Mouse (Mus musculus) Patski (cell line): ENCODE results near the gene Ugt1a6b. TPM values are rescaled to one million over a fixed set of nuclear protein-coding genes. Genes with fewer than 3 reads are reported as not detected.
"Not testable (repeated sequence)": the region's sequence is repeated elsewhere in the genome, so short reads cannot be mapped to it uniquely, and the experiment has no call there.

Experiments used
- ATAC-seq: fragments of 100-300 bp; one replicate; pipeline ENCODE4 v1.8.0; 2021
- CTCF ChIA-PET: fragments of 350-600 bp; sonication (Branson Sonifier 250); formaldehyde crosslinking; loops from one replicate; lab custom pipeline; 2022; ENCODE audit warnings: inconsistent platforms; lab: Charles Lee
- POLR2A ChIA-PET: fragments of 350-600 bp; sonication (Branson Sonifier 250); formaldehyde crosslinking; loops from one replicate; lab custom pipeline; 2022; ENCODE audit warnings: antibody characterized with exemption, inconsistent platforms; lab: Charles Lee
- DNase-seq: peaks from one replicate; pipeline ENCODE4 v3.0.0-alpha.2; 2011; ENCODE audit warnings: low read depth, low spot score
- H3K27me3 ChIP-seq: fragments of 371-371 bp; one replicate; pipeline ENCODE4 v1.5.1; 2021
- CTCF ChIP-seq: fragments of 100-300 bp; IDR thresholded peaks from one replicate; pipeline ENCODE4 v1.5.1; 2021
- in situ Hi-C: fragments of 300-500 bp; cut with MboI; formaldehyde crosslinking; loops from 3 replicates; pipeline ENCODE4 v1.11.1; 2018; ENCODE audit warnings: low pct_unique_long_range_greater_than_20kb, mixed read lengths
- polyA plus RNA-seq: library from polyadenylated mRNA; unstranded; gene quantifications from one replicate; pipeline ENCODE4 v1.2.3, GENCODE M21; 2021

Gene Ugt1a6b
- polyA plus RNA-seq, 1 experiment from 2014 or later, result 4.2 TPM

GRCm38 (mm10) chr1:88120550-88120949 lies 17.5 kb downstream of the Ugt1a6b start:
- ATAC-seq, H3K27me3 ChIP-seq, POLR2A ChIA-PET, in situ Hi-C loops, DNase-seq, CTCF ChIA-PET: not testable (repeated sequence)
- peak; percentile 50 for TF ChIP-seq CTCF

- DNase-seq, CTCF ChIA-PET, in situ Hi-C loops, ATAC-seq, POLR2A ChIA-PET, H3K27me3 ChIP-seq: not testable (repeated sequence)
- TF ChIP-seq CTCF, result peak; percentile 59
Observed at GRCm38 (mm10) chr1:88121521-88121920, 18.5 kb downstream of the Ugt1a6b start.

- POLR2A ChIA-PET, DNase-seq, in situ Hi-C loops, H3K27me3 ChIP-seq: not testable (repeated sequence)
- peak; percentile 39 for ATAC-seq
- peak; percentile 51 for TF ChIP-seq CTCF
- CTCF ChIA-PET, result interaction anchor here (0.9 kb wide), 1 partner anchor 17 kb away, joined by 4 read pairs; no protein-coding TSS in a partner anchor
Observed at GRCm38 (mm10) chr1:88125827-88126360, 22.8 kb downstream of the Ugt1a6b start.

GRCm38 (mm10) chr1:88129091-88129490 lies 26.0 kb downstream of the Ugt1a6b start:
- POLR2A ChIA-PET, result not testable (repeated sequence)

GRCm38 (mm10) chr1:88130223-88130622 lies 27.2 kb downstream of the Ugt1a6b start:
- H3K27me3 ChIP-seq, POLR2A ChIA-PET, in situ Hi-C loops, ATAC-seq, CTCF ChIA-PET, DNase-seq: not testable (repeated sequence)

More at GRCm38 (mm10) chr1:88129091-88129490, 26.0 kb downstream of the Ugt1a6b start:
- CTCF ChIA-PET, H3K27me3 ChIP-seq, DNase-seq, ATAC-seq, in situ Hi-C loops: not testable (repeated sequence)

GRCm38 (mm10) chr1:88133908-88134456 lies 30.9 kb downstream of the Ugt1a6b start:
- in situ Hi-C loops, result no loop called here
- H3K27me3 ChIP-seq, result no peaks in the 10 kb centered on the region
- ChIA-PET CTCF (interaction anchor here (1.3 kb wide), 1 partner anchor 9 kb away, joined by 5 read pairs; no protein-coding TSS in a partner anchor), POLR2A (no interaction called here)
- TF ChIP-seq CTCF, result no peak
- no peak for DNase-seq
- ATAC-seq, result no peak

- H3K27me3 ChIP-seq, CTCF ChIA-PET, in situ Hi-C loops, DNase-seq, POLR2A ChIA-PET: not testable (repeated sequence)
- ATAC-seq, result peak; percentile 33
Observed at GRCm38 (mm10) chr1:88134457-88135011, 31.5 kb downstream of the Ugt1a6b start, which contains the start of gene Ugt1a6a. Gene Ugt1a6a (plus strand): TSS chr1:88134809.

- in situ Hi-C loops, result not testable (repeated sequence)
- ATAC-seq, result peak; percentile 48
Observed at GRCm38 (mm10) chr1:88135229-88135904, 32.3 kb downstream of the Ugt1a6b start.

GRCm38 (mm10) chr1:88136646-88137045 lies 33.6 kb downstream of the Ugt1a6b start:
- DNase-seq (peak; percentile 30), ATAC-seq (no peak)
- no peaks in the 10 kb centered on the region for H3K27me3 ChIP-seq
- no peak for TF ChIP-seq CTCF
- POLR2A ChIA-PET, result interaction anchor here (0.7 kb wide), 1 partner anchor 212 kb away, joined by 3 read pairs; no protein-coding TSS in a partner anchor
- CTCF ChIA-PET, result no interaction called here
- in situ Hi-C loops, result no loop called here

More at GRCm38 (mm10) chr1:88135229-88135904, 32.3 kb downstream of the Ugt1a6b start:
- POLR2A ChIA-PET, CTCF ChIA-PET, DNase-seq, H3K27me3 ChIP-seq: not testable (repeated sequence)

GRCm38 (mm10) chr1:88137264-88137663 lies 34.2 kb downstream of the Ugt1a6b start:
- CTCF ChIA-PET, result interaction anchor here (1.4 kb wide), 1 partner anchor 18 kb away, joined by 3 read pairs; no protein-coding TSS in a partner anchor
- ATAC-seq, result no peak
- in situ Hi-C loops, result no loop called here
- TF ChIP-seq CTCF, result no peak
- POLR2A ChIA-PET, result no interaction called here
- H3K27me3 ChIP-seq, result no peaks in the 10 kb centered on the region
- DNase-seq, result no peak

- in situ Hi-C loops, result no loop called here
- no peak for ATAC-seq
- CTCF ChIA-PET, result interaction anchor here (1.4 kb wide), 1 partner anchor 19 kb away, joined by 3 read pairs; no protein-coding TSS in a partner anchor
- no peak for TF ChIP-seq CTCF
- no peak for DNase-seq
- H3K27me3 ChIP-seq, result no peaks in the 10 kb centered on the region
- POLR2A ChIA-PET, result no interaction called here
Observed at GRCm38 (mm10) chr1:88138145-88138544, 35.1 kb downstream of the Ugt1a6b start.

- ATAC-seq, result peak; percentile 75
- in situ Hi-C loops, POLR2A ChIA-PET, DNase-seq, CTCF ChIA-PET, H3K27me3 ChIP-seq: not testable (repeated sequence)
Observed at GRCm38 (mm10) chr1:88140492-88140891, 37.4 kb downstream of the Ugt1a6b start.
